In the genomic region with DNA sequence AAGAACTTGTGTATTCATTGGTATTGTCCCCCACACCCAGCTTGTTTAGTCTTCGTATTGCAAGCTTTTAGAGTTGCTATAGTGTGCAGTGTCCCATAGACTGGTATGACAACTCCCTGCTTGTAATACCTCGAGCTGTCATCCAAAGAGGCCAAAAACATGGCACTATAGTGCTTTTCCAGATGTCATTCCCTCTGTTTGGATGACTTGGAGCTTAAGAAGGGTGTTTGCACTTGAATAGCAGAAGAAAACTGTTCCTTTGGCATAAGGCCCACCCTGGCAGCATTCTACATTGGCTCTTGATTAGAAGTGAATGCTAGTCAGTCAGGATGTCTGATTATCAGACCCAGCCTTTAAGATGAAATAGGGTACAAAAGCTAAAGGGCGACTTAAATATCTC, we compare ENCODE assay signal across 10 mouse cellular contexts. TPM values are rescaled to one million over a fixed set of nuclear protein-coding genes. Genes with fewer than 3 reads are reported as not detected.
DNase-seq lines count a peak whose midpoint lies in the region.
"Had no signal": no experiment of that assay in that cellular context is flagged by ENCODE, and none has a peak within 500 bp of the region (broad histone marks: within the 10 kb centered on the region; RNA-seq: fewer than 3 reads in every experiment).

No protein-coding gene starts in this region.

- DNase-seq in adrenal gland, postnatal 25 days, result peak; percentile 15
- no peak for DNase-seq in adrenal gland, postnatal 36 days
- DNase-seq in left cerebral cortex, postnatal 4 days, result peak; percentile 65
- DNase-seq in left cerebral cortex, postnatal 36 days (ENCODE audit: low spot score in 2 of 2), result no peak
- peak; percentile 35 for DNase-seq in gastrocnemius, postnatal 25 days
- peak; percentile 18 for DNase-seq in lung, postnatal 25 days (ENCODE audit: low spot score)
- no peak for DNase-seq in ovary, adult 18-20 months (ENCODE audit: low spot score)
- DNase-seq in kidney, postnatal 36 days, result no peak
- DNase-seq: cerebellum, adult 11 months; liver, embryonic 13.5 days had no signal

- intact Hi-C loops in left cerebral cortex, postnatal 4 days (cut with DNase I), result no loop called here
- intact Hi-C loops in left cerebral cortex, postnatal 36 days (cut with DNase I), result loop anchor here (10.0 kb wide), 1 partner anchor 58 kb away; no protein-coding TSS in a partner anchor

RNA-seq across cellular contexts. Expression of gene Cbfa2t2, which starts 40.7 kb away (rescaled TPM):
- 40.7 and 50.1 TPM in 2 replicates for total RNA-seq in adrenal gland, postnatal 25 days (2021)
- 10 to 100 TPM; 30.7 to 40.9 TPM for total RNA-seq in adrenal gland, postnatal 36 days (2021)
- 10 to 100 TPM; 48.3 to 55.2 TPM for total RNA-seq in left cerebral cortex, postnatal 4 days (2021)
- total RNA-seq in left cerebral cortex, postnatal 36 days (2021), result 10 to 100 TPM; 48.1 to 64.3 TPM
- 10 to 100 TPM in 1 of 2 experiments, 1 to 10 TPM in 1; 9.9 to 10.7 TPM for total RNA-seq in gastrocnemius, postnatal 25 days (2021)

Comparison
In these comparisons a context has a peak if more than half of its experiments do, and no peak if none do; other contexts are left out.
1. DNase-seq: peak in adrenal gland, postnatal 25 days (single experiment), left cerebral cortex, postnatal 4 days (single experiment), gastrocnemius, postnatal 25 days (single experiment) and lung, postnatal 25 days (single experiment); none in adrenal gland, postnatal 36 days (0 of 2), left cerebral cortex, postnatal 36 days (0 of 2), ovary, adult 18-20 months (single experiment) and kidney, postnatal 36 days (0 of 2).